Mouse (Mus musculus): Measurements from ENCODE around the gene Ccdc106.

DNA sequence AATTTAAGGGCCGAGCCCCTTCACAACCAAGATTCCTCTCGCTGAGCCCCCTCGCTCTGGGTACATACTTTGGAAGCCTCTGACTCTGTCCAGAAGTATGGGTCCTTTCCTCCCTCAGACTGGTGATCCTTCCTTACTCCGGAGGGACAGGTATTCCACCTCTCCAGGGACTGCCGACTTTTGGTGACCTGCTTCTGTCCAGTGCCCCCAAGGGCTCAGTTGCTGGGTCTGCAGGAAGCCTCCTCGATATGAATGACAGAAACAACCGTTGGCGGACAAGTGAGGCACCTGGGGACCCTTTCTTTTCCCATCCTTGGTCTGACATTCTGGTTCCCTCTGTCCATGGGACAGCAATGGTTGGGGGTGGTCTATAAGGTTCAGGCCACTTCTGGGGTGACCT, 37.0 kb downstream of the Ccdc106 start:
- no peak for TF ChIP-seq CTCF (IDR thresholded peaks at IDR 0.05; ENCODE audit: insufficient read depth, low read depth, low read length)
- TF ChIP-seq POLR2A (IDR thresholded peaks at IDR 0.05; ENCODE audit: insufficient read depth, low read depth, low read length), result no peak
